Mouse (Mus musculus) ovary, adult 10 weeks (tissue): ENCODE measurements around the gene Zfp276. TPM values are rescaled to one million over a fixed set of nuclear protein-coding genes. Genes with fewer than 3 reads are reported as not detected.

Experiments used
- polyA plus RNA-seq: library from polyadenylated mRNA; stranded (reverse); fragments of 350-450 nt; fragmentation: Illumina TruSeq; extraction: RNeasy Lipid Tissue Mini Kit (QIAGEN cat#74804); gene quantifications from one replicate; pipeline ENCODE4 v1.2.3, GENCODE M21; 2014

The Zfp276 gene
- polyA plus RNA-seq = 1.4 TPM

DNA sequence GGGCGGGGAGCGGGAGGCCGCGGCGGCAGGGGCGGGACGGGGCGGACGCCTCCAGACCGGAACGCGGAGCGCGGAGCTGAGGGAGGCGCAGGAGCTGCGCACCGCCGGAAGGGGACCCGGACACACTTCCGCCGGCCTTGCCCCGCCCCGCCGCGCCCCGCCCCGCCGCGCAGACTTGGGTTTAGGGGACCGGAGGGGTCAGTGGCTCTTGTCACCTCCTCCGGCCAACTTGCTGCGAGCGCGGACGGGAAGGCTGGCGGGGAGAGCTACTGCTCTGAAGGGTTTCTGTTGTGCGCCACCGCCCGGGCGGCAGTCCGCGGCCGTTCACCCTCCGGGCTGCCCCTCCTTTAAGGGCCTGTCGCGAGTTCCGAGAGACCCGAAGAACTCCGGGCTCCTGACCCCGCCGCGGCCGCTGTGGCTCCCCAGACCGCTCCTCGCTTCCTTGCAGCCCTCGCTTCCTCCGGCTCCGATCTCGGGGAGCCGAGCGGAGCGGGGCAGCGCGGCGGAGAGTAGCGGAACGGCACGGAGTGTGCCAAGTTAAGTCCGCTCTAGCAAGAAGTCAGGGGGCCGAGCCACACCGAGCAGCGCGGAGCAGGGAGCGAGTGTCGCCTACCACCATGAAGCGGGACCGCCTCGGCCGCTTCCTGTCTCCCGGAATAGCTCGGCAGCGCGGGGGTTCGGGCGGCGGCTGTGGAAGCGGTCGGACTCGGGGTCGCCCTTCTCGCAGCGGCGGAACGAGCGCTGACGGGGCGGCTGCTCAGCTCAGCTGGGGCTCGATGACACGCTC, at the start of gene Zfp276, which contains the start of gene Vps9d1:
Zfp276 (plus strand) TSS at position 97 of the 787 bp plus-strand sequence.
Vps9d1 (minus strand) TSS at position 250 of the 787 bp plus-strand sequence.

GRCm38 (mm10) chr8:123212321-123213117, 41.5 kb upstream of the Zfp276 start, which contains the start of the genes Chmp1a and Spata33:
Gene Chmp1a (minus strand): TSS chr8:123212763.
Gene Spata33 (plus strand): TSS chr8:123212832.

GRCm38 (mm10) chr8:123224278-123225266, 29.4 kb upstream of the Zfp276 start, which contains the start of gene Cdk10:
Gene Cdk10 (plus strand): TSS chr8:123224842.

DNA sequence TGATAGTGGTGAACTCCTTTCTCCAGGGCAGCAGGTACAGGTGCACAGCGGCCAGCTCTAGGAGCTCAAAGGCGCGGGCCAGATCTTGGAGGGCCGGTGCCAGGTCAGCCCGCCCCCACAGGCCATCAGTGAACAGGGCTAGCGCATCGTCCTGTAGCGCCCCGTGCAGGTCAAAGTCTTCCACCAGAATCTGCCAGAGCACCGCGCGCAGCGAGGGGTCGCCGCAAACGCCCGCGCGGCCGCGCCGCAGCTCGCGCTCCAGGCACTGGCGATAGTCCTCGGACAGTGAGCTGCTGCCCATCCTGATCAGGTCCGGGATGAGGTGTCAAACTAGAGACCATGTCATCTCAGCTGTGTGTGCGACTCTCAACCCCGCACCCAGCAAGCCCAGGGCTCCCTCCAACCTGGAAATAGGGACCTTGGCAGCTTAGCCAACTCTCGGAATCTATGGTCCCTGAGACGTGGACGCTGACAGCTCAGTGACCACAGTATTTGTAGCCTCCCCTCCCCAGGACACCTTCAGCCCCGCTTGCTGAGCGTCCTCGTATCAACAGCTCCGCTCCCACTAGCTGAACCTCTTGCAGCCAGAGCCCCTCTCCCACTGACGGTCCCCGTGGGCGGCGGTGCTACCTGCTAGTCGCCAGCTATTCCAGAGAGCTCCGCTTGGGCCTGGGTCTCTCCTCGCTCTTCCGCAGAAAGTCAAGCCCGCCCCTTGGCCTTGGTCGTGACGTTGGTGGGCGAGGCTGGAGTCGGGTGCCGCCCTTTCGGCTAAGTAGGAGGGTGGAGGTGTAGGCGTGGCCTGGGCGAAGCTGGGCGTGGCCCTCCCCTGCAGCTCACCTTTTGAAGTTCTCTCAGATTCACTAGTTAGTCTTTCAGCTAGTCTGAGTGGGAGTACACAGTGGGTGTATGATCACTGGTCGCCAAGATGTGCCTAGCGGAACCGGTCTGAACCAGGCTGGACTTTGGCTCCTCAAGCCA, 18.2 kb upstream of the Zfp276 start, which contains the start of gene Spata2l:
Spata2l (minus strand) TSS at position 714 of the 978 bp plus-strand sequence.

GRCm38 (mm10) chr8:123318467-123318911, 64.5 kb downstream of the Zfp276 start, which contains the start of gene Fanca:
Gene Fanca (minus strand): TSS chr8:123318576.

Other genes with a start within 250 kb of the Zfp276 start
- gene Ankrd11, start 211.9 kb upstream of the Zfp276 start, polyA plus RNA-seq = 57.1 TPM
- gene Spg7, start 191.3 kb upstream of the Zfp276 start, polyA plus RNA-seq = 16.1 TPM
- gene Rpl13, start 151.8 kb upstream of the Zfp276 start, polyA plus RNA-seq = 52.1 TPM
- not detected for gene Cpne7, start 136.8 kb upstream of the Zfp276 start, polyA plus RNA-seq
- gene Sult5a1, start 95.9 kb upstream of the Zfp276 start, polyA plus RNA-seq = 1.1 TPM
- 1.4 TPM for gene Dpep1, start 68.0 kb upstream of the Zfp276 start, polyA plus RNA-seq
- gene Chmp1a, start 41.4 kb upstream of the Zfp276 start, polyA plus RNA-seq = 3.4 TPM
- 2.8 TPM for gene Spata33, start 41.4 kb upstream of the Zfp276 start, polyA plus RNA-seq
- gene Cdk10, start 29.4 kb upstream of the Zfp276 start, polyA plus RNA-seq = 1.3 TPM
- gene Spata2l, start 18.0 kb upstream of the Zfp276 start, polyA plus RNA-seq = not detected
- 1.2 TPM for gene Vps9d1, start 153 bp downstream of the Zfp276 start, polyA plus RNA-seq
- 0.97 TPM for gene Fanca, start 64.4 kb downstream of the Zfp276 start, polyA plus RNA-seq
- not detected for gene Spire2, start 78.5 kb downstream of the Zfp276 start, polyA plus RNA-seq
- 194 TPM for gene Tcf25, start 119.6 kb downstream of the Zfp276 start, polyA plus RNA-seq
- gene Mc1r, start 152.9 kb downstream of the Zfp276 start, polyA plus RNA-seq = not detected
- 1.1 TPM for gene Tubb3, start 157.2 kb downstream of the Zfp276 start, polyA plus RNA-seq
- 2.8 TPM for gene Def8, start 169.3 kb downstream of the Zfp276 start, polyA plus RNA-seq
- 6.4 TPM for gene Afg3l1, start 223.7 kb downstream of the Zfp276 start, polyA plus RNA-seq